Mouse (Mus musculus): ENCODE data around the gene Lrrc4. TPM values are rescaled to one million over a fixed set of nuclear protein-coding genes. Genes with fewer than 3 reads are reported as not detected.
A peak's percentile ranks its signal among the peaks of the same experiment; 100 is the strongest.

Lrrc4 gene
- polyA plus RNA-seq, 1 experiment from 2014 or later, result 0.27 TPM

DNA sequence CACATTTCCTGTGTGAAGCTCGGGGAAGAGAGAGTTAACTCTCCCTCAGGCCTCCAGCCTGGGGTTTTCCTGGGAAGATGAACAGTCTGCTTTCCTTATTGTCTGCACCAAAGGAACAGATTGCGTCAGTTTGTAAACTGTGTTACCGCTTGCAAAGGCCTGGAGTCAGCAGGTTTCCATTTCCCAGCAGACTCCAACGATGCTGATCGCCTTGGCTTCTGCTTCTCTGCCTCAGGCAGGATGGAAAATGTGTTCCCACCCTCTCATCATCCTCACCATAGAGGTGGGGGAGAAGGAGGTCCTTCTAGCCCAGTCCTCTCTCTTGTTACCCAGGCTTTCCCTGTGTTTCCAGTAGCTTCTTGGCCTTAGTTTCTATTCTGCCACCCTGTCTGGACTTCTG is 33.1 kb upstream of the Lrrc4 start:
- 79% methylated on average over 5 of the region's 5 CpGs for WGBS (ENCODE audit: missing documents)
- Histone ChIP-seq H3K36me3 (ENCODE audit: inconsistent target) (no peaks in the 10 kb centered on the region), H3K79me2 (ENCODE audit: inconsistent target) (peaks cover 8% of the 10 kb centered on the region; the same call in 1 of the 2 replicates), H3K4me3 (ENCODE audit: inconsistent target) (no peak overlapping the region), H3K27ac (peak overlapping the region; percentile 1; the same call in 1 of the 2 replicates)

DNA sequence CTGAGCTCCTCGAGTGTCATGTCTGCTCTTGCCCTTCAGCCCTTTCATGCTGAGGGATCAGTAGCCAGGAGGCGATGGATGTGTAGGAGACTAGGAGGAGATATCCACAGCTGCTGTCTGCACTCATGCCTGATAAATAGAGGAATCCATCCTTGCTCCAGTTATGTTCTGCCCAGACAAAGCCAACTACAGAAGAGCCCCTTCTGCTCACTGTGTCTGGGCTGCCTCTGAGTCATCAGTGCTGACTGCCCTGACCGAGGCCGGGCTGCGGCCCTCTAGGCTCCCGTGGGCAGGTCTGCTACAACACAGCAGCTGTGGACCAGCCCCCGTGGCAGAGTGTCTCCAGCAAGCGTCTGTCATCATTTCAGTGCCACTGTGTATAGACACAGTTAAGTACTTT is 30.8 kb upstream of the Lrrc4 start:
- Histone ChIP-seq H3K4me3 (ENCODE audit: inconsistent target) (no peak overlapping the region), H3K79me2 (ENCODE audit: inconsistent target) (peaks cover 8% of the 10 kb centered on the region; the same call in 1 of the 2 replicates), H3K36me3 (ENCODE audit: inconsistent target) (no peaks in the 10 kb centered on the region), H3K27ac (no peak overlapping the region)
- 98% methylated on average over 8 of the region's 8 CpGs for WGBS (ENCODE audit: missing documents)

DNA sequence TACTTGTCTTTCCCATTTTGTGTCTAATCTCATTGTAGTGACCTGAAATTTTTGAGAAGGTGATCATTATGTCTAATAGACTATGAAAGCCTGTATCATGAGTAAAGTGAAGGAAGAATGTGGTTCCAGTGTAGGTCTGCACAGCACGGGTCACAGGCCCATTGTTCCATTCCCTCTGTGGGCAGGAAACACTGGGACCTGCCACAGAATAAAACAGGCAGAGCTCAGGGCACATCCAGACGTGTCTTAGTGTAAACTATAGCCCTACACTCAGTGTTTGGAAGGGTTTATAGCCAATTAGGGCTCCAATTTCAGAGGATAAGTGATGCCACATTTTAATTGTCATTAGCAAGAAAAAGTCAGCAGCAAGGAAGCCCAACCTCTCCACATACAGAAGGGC is 29.4 kb upstream of the Lrrc4 start:
- 80% methylated on average over 2 of the region's 2 CpGs for WGBS (ENCODE audit: missing documents)
- Histone ChIP-seq H3K79me2 (ENCODE audit: inconsistent target) (no peaks in the 10 kb centered on the region), H3K27ac (no peak overlapping the region), H3K4me3 (ENCODE audit: inconsistent target) (no peak overlapping the region), H3K36me3 (ENCODE audit: inconsistent target) (no peaks in the 10 kb centered on the region)

DNA sequence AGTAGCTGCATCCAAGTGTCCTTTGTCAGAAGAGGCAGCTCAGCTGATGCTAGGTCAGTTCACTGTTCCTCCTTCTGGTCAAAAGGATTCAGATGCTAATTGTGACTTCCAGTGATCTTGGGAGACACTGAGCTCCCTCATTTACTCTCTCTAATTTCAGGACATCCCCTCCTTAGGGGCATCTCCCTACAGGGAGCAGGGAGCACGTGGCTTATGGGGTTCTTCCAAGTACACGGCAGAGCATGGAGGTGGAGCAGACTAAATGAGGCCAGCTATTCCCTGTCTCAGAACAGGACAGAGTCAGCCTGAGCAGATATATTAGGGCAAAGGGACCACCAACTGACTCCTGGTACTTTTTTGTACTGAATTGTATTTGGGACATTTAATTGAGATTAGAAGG is 28.9 kb upstream of the Lrrc4 start:
- no peaks in the 10 kb centered on the region for H3K36me3 ChIP-seq (ENCODE audit: inconsistent target)
- H3K27ac ChIP-seq, result no peak overlapping the region
- H3K4me3 ChIP-seq (ENCODE audit: inconsistent target), result no peak overlapping the region
- no peaks in the 10 kb centered on the region for H3K79me2 ChIP-seq (ENCODE audit: inconsistent target)
- 96% methylated on average over 2 of the region's 2 CpGs for WGBS (ENCODE audit: missing documents)

DNA sequence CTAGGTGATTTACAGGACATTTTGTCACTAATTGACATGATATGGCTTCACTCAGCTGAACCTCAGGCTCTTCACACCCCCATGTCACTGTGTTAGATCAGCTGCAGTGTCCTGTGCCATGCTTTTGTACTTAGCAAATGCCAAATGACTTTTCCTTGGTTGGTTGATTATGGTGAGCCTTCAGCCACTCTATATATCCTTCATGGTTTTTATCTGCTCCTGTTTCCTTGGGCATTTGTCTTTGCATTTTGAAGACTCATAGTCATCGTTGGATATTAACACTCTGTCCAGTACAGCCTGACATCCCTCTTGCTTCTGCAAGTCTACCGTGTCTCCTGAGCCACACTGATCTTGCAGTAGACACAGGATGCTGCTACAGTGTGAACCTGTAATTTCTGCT is 27.5 kb upstream of the Lrrc4 start:
- H3K4me3 ChIP-seq (ENCODE audit: inconsistent target), result no peak overlapping the region
- no peaks in the 10 kb centered on the region for H3K36me3 ChIP-seq (ENCODE audit: inconsistent target)
- H3K27ac ChIP-seq, result no peak overlapping the region
- 87% methylated on average over 2 of the region's 2 CpGs for WGBS (ENCODE audit: missing documents)
- H3K79me2 ChIP-seq (ENCODE audit: inconsistent target), result no peaks in the 10 kb centered on the region

DNA sequence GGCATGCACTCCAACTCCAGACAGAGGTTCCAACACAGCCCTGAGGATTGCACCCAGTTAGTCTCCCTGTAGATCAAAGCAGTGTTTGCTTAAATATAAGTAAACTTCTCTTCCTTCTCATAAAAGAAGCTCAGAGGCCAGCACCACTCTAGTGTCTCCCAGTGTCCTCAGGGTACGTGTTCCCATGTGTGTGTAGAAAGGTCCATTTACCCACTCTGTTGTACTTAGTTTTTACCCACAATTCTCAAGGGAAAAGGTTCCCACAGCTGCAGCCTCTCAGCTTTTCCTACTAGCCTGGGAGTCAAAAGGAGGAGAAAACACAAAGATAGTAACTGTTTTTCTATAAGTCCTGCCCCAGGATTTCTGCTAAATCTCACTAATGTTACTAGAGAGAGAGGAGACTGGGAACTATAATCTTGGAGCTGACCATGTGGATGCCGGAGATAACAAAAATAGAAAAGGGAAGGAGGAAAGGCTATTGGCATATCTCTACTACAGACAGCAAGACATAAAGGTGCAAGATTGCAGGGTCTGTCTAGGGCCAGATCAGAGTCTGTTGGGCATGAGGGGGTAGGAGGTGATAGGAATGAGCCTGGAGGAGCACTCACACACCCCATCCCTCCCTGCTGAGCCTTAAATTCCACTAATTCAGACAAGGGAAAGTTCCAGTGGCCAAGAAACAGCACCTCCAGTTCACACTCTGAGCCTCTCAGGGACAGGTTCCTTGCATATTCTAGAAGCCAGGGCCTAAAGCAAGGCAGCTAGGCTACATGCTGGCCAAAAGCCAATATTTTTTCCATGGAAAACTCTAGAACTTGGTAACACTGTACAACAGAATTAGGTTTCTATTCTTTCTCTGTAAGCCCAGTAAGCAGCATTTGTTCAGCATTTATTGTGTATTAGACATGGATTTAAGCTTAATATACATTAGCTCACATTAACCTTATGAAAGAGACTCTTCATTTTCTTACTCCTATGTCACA is 25.9 kb upstream of the Lrrc4 start:
- no peak overlapping the region for H3K27ac ChIP-seq
- 81% methylated on average over 2 of the region's 2 CpGs for WGBS (ENCODE audit: missing documents)

DNA sequence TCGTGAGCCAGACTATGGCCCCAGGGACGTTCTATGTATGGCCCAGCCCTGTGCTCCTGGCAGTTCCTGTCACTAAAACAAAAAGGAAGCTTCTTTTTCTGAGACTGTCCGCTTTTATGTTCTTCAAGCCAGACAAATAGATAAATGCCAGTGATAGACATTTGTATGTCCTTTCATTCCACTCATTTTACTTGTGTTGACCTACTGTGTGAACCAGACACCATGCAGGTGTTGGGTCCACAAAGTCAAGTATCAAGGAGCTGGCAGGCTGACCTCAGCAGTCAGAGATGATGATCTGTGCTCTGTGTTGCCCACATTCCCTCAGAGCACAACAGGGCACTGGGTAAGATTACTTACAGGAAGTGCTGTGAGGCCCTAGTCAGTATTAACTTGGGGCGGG is 25.2 kb upstream of the Lrrc4 start:
- Histone ChIP-seq H3K36me3 (ENCODE audit: inconsistent target) (no peaks in the 10 kb centered on the region), H3K79me2 (ENCODE audit: inconsistent target) (no peaks in the 10 kb centered on the region), H3K27ac (no peak overlapping the region), H3K4me3 (ENCODE audit: inconsistent target) (no peak overlapping the region)
- WGBS (ENCODE audit: missing documents), result 87% methylated on average over 4 of the region's 4 CpGs

More for the DNA sequence above, 25.9 kb upstream of the Lrrc4 start:
- H3K4me3 ChIP-seq (ENCODE audit: inconsistent target), result no peak overlapping the region
- no peaks in the 10 kb centered on the region for H3K36me3 ChIP-seq (ENCODE audit: inconsistent target)
- H3K79me2 ChIP-seq (ENCODE audit: inconsistent target), result no peaks in the 10 kb centered on the region

DNA sequence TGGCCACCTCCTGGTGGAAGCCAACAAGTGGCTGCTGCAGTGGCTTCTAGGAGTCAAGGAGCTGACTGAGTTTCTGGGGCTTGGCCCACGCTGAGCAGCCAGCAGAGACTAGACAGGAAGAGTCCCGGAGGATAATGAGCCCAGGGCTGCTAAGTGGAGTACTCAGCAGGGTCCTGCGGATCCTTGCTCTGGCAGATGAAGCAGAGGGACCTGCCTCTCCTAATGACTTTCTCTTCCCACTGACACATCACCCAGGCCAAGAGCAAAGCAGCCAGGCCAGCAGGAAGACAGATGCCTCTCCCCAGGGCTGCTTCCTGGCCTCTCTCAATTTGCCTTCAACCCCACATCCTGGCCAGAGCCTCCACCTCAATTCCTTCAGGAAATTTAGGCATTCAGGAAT is 23.9 kb upstream of the Lrrc4 start:
- no peak overlapping the region for H3K27ac ChIP-seq
- H3K36me3 ChIP-seq (ENCODE audit: inconsistent target), result no peaks in the 10 kb centered on the region
- WGBS (ENCODE audit: missing documents), result 100% methylated on average over 2 of the region's 3 CpGs
- no peaks in the 10 kb centered on the region for H3K79me2 ChIP-seq (ENCODE audit: inconsistent target)
- no peak overlapping the region for H3K4me3 ChIP-seq (ENCODE audit: inconsistent target)

DNA sequence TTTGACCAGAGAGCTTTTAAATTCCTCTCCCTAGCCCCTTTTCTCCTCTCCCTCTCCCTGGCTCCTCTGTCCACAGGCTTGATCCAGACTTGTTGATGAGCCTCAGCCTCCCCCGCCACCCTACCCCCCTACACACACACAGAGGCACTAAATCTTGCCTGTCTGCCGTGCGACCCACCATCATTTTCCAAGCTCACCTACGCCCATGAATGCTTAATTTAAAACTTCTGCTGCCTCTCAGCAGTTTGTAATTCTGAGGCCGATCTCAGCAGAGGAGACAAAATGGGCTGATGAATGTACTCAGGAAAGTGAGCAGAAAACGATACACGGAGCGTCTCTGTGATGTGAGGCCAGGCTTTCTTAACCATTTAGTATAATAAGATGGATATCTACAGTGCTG is 23.1 kb upstream of the Lrrc4 start:
- no peak overlapping the region for H3K4me3 ChIP-seq (ENCODE audit: inconsistent target)
- H3K36me3 ChIP-seq (ENCODE audit: inconsistent target), result no peaks in the 10 kb centered on the region
- no peak overlapping the region for H3K27ac ChIP-seq
- WGBS (ENCODE audit: missing documents), result 98% methylated on average over 7 of the region's 8 CpGs
- H3K79me2 ChIP-seq (ENCODE audit: inconsistent target), result no peaks in the 10 kb centered on the region

DNA sequence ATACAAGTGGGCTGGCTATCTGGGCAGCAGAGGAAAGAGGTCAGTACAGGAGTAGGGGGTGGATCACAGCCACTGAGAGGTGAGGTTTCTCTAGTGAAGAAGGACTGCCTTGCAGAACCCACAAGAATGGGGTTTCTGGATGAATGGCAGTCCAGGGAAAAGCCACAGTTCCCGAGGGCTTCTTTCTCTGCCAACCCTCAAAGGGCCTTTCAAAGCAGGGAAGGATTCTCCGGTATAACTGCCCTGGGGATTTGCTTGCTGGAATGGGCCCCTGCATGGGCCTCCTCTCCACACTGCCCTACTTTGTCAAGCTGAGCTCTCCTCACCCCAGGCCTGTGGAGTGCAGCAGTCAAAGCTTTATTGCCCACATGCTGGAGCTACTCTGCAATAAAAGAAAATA is 22.1 kb upstream of the Lrrc4 start:
- Histone ChIP-seq H3K36me3 (ENCODE audit: inconsistent target) (no peaks in the 10 kb centered on the region), H3K27ac (no peak overlapping the region), H3K79me2 (ENCODE audit: inconsistent target) (no peaks in the 10 kb centered on the region), H3K4me3 (ENCODE audit: inconsistent target) (no peak overlapping the region)
- WGBS (ENCODE audit: missing documents), result 92% methylated on average over 2 of the region's 2 CpGs

DNA sequence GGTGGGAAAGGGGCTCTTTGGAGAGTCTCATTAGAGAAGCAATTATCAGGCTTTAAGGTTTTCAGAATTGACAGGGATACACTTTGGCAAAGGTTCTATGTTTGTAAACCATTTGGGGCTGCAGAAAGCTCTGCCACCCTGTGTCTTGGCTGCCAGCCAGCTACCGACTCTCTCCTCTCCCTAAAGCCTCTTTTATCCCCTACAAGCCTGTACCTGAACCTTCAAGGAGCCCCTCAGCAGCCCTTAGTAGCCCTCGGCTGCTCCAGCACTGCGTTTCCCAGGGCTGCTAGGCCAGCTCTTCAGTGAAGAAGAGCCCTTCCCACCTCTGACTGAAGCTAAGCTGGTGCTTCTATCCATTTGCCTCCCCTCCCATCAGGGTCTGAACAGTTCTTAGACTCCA is 21.6 kb upstream of the Lrrc4 start:
- Histone ChIP-seq H3K79me2 (ENCODE audit: inconsistent target) (no peaks in the 10 kb centered on the region), H3K4me3 (ENCODE audit: inconsistent target) (no peak overlapping the region), H3K27ac (no peak overlapping the region), H3K36me3 (ENCODE audit: inconsistent target) (no peaks in the 10 kb centered on the region)
- WGBS (ENCODE audit: missing documents), result 81% methylated on average over 3 of the region's 3 CpGs

DNA sequence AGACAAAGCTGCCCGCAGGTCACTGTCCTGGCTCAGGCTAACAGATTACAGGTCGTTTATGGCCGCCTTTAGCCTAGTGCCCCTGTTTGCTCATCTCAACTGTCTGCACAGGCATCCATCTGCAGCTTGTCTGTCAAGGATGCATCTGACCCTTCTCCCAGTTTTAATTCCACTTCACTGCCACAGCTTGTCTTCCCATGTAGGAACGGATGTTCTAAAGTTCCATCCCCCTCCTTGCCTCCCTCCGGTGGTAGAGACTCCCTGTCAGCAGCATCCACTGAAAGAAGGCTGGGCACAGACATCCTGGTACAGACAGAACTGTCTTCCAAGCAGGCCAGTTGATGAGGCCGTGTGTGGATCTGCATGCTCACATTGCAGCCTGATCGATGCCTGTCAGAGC is 20.8 kb upstream of the Lrrc4 start:
- Histone ChIP-seq H3K79me2 (ENCODE audit: inconsistent target) (no peaks in the 10 kb centered on the region), H3K36me3 (ENCODE audit: inconsistent target) (no peaks in the 10 kb centered on the region), H3K27ac (no peak overlapping the region), H3K4me3 (ENCODE audit: inconsistent target) (no peak overlapping the region)
- WGBS (ENCODE audit: missing documents), result 94% methylated on average over 7 of the region's 7 CpGs

DNA sequence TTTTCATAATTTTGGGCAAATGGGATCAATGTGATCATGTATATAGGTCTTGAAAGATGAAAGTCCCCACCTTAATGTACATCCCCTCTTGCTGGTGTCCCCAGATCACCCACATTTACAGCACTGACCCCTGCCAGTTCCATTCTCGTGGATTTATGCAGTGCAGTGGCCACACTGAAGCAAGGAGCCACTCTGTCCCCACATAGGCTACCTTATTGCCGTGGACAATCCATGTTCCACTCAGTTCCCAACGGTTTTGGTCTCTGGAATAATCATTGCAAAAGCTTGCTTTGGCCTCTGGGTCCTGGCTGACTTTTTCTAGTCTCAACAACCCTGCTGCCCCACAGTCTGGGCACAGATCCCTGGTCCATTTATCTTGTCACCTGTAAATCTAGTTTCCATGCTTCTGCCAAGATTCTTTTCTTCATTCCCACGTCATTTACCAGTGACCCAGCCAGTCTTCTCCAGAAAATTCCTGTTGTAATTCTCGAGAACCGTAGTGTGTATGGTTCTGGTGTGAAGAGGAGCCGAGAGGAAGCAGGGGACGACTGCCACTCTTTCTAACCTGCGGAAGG is 18.9 kb upstream of the Lrrc4 start:
- Histone ChIP-seq H3K27ac (no peak overlapping the region), H3K36me3 (ENCODE audit: inconsistent target) (no peaks in the 10 kb centered on the region), H3K4me3 (ENCODE audit: inconsistent target) (no peak overlapping the region), H3K79me2 (ENCODE audit: inconsistent target) (no peaks in the 10 kb centered on the region)
- 93% methylated on average over 9 of the region's 9 CpGs for WGBS (ENCODE audit: missing documents)

DNA sequence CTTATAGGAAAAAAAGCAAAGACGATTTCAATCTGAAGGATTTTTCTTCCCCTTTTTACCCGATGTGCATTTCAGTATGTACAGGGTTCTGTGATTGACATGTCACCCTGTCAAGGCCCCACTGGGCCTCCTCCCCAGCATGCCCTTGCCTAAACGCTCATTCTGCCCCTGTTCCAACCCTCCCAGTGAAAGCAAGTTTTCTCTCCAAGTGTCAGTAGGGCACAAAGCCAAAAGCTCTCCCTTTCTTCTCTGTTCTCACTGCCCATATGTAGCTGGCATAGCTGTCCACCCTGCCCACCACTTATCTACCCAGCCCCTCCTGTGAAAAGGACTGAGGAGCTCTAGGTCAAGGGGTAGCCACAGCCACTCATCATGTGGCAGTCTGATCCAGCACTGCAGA is 17.8 kb upstream of the Lrrc4 start:
- Histone ChIP-seq H3K79me2 (ENCODE audit: inconsistent target) (no peaks in the 10 kb centered on the region), H3K36me3 (ENCODE audit: inconsistent target) (no peaks in the 10 kb centered on the region)
- 35% methylated on average over 3 of the region's 3 CpGs for WGBS (ENCODE audit: missing documents)

DNA sequence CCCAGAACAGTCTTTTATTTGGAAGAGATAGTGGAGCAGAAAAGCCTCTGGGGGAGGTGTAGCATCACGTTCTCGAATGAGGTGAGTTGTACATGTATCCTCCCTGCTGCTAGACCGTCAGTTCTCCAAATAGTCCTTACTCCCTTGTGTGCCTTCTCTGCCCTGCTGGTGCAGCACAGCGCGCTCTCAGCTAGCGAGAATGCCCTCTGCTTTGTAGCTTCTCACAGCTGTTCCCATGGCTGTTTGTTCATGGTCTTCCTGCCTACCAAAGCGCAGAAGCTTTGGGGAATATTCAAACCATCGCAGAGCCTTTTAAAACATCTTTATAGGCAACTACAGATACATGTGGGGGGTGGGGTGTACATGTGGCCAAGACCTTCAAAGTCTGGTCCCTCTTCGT is 17.3 kb upstream of the Lrrc4 start:
- H3K27ac ChIP-seq, result no peak overlapping the region
- H3K4me3 ChIP-seq (ENCODE audit: inconsistent target), result no peak overlapping the region
- H3K36me3 ChIP-seq (ENCODE audit: inconsistent target), result no peaks in the 10 kb centered on the region
- WGBS (ENCODE audit: missing documents), result 82% methylated on average over 9 of the region's 9 CpGs
- no peaks in the 10 kb centered on the region for H3K79me2 ChIP-seq (ENCODE audit: inconsistent target)

More for the DNA sequence above, 17.8 kb upstream of the Lrrc4 start:
- no peak overlapping the region for H3K4me3 ChIP-seq (ENCODE audit: inconsistent target)
- H3K27ac ChIP-seq, result no peak overlapping the region
